In the genomic region with DNA sequence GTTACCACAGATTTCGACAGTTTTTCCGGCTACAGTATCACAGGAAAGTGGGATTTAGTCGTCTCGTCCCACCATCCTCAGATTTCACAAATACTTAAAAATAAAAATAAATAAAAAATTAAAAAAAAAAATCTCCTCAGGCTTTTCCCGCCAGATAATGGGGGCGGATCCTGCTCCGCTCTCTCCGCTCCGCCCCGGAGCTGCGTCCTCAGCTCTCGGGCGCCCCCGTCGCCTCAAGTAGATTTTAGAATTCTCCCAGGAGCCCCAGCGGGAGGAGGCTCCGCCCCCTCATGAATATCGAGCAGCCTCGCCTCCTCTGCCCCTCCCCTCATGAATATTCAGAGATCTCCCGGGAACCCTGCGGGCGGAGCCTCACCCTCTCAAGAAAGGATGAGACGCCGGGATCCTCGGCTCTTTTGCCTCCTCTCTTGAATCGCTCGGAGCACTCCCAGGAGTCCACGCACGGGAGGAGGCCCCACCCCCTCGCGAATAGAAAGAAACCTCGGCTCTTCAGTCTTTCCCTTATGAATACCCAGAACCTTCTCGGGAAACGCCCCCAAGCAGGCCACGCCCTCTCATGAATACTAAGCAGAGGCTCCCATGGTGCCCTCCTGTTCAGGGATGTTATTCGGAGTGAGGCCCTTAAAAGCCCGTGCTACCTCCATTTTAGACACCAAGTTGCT, we compare ENCODE assay signal across 7 mouse cellular contexts. TPM values are rescaled to one million over a fixed set of nuclear protein-coding genes. Genes with fewer than 3 reads are reported as not detected.
DNase-seq lines count a peak whose midpoint lies in the region; ATAC-seq lines count a peak whose summit lies in the region.

A gene (minus strand): TSS at position 237 of the 683 bp plus-strand sequence.

- under 1% methylated on average over 37 of the region's 37 CpGs for WGBS in intestine, embryonic 15.5 days
- under 1% methylated on average over 37 of the region's 37 CpGs for WGBS in midbrain, embryonic 10.5 days

- peak; percentile 98 for DNase-seq in adrenal gland, adult 2 months
- DNase-seq in embryo, embryonic 11.5 days (ENCODE audit: low read depth, low spot score): peak; percentile 98
- peak; percentile 94 to 95 for DNase-seq in gastrocnemius, postnatal 36 days
- peak; percentile 95 to 98 for DNase-seq in left cerebral cortex, postnatal 25 days (ENCODE audit: low spot score in 2 of 2)
- DNase-seq in midbrain, embryonic 10.5 days (ENCODE audit: low spot score): peak; percentile 97
- DNase-seq in right cerebral cortex, postnatal 4 days: peak; percentile 92

- ATAC-seq in intestine, embryonic 15.5 days: peak; percentile 95

- peak within 1 kb of the TSS; percentile 60 for H3K9ac ChIP-seq in intestine, embryonic 15.5 days

- H3K9me3 ChIP-seq in intestine, embryonic 15.5 days: no peaks in the 10 kb centered on the region
- H3K9me3 ChIP-seq in midbrain, embryonic 10.5 days (replicated peaks): no peaks in the 10 kb centered on the region; the same call in 1 of the 2 replicates

- peak within 1 kb of the TSS; percentile 72 for H3K4me2 ChIP-seq in intestine, embryonic 15.5 days (replicated peaks)

- no peaks in the 10 kb centered on the region for H3K36me3 ChIP-seq in intestine, embryonic 15.5 days
- no peaks in the 10 kb centered on the region for H3K36me3 ChIP-seq in midbrain, embryonic 10.5 days

- intact Hi-C loops in gastrocnemius, postnatal 36 days (cut with DNase I): loop anchor here (2.0 kb wide), 2 partner anchors 85 to 91 kb away; a partner anchor contains a TSS
- intact Hi-C loops in left cerebral cortex, postnatal 25 days (cut with DNase I): loop anchor here (2.0 kb wide), 2 partner anchors 43 to 85 kb away; a partner anchor contains a TSS

- H3K4me3 ChIP-seq in intestine, embryonic 15.5 days (replicated peaks): peak within 1 kb of the TSS; percentile 60
- peak within 1 kb of the TSS; percentile 68 for H3K4me3 ChIP-seq in midbrain, embryonic 10.5 days

- H3K27ac ChIP-seq in intestine, embryonic 15.5 days: peak within 1 kb of the TSS; percentile 90
- H3K27ac ChIP-seq in midbrain, embryonic 10.5 days (replicated peaks): peak within 1 kb of the TSS; percentile 89

- 0 out of 2 replicates have a peak, but pooled peaks cover 2% of the 10 kb centered on the region for H3K4me1 ChIP-seq in intestine, embryonic 15.5 days (replicated peaks)
- 0 out of 2 replicates have a peak, but pooled peaks cover 4% of the 10 kb centered on the region for H3K4me1 ChIP-seq in midbrain, embryonic 10.5 days

- H3K27me3 ChIP-seq in intestine, embryonic 15.5 days (replicated peaks): no peaks in the 10 kb centered on the region
- H3K27me3 ChIP-seq in midbrain, embryonic 10.5 days (ENCODE audit: low read depth, poor library complexity, severe bottlenecking): no peaks in the 10 kb centered on the region

RNA-seq across cellular contexts. Expression of the gene that starts here (rescaled TPM):
- 1 to 10 TPM in 1 of 2 experiments, under 1 TPM in 1; 0.78 to 1.0 TPM for total RNA-seq in adrenal gland, adult 2 months (2021)
- 0.21 TPM in 1 of 2 replicates, not detected in the other for polyA plus RNA-seq in adrenal gland, adult 2 months (2012; rRNA removed)
- not detected for total RNA-seq in gastrocnemius, postnatal 36 days (2021)
- polyA plus RNA-seq in intestine, embryonic 15.5 days (2015; fragmentation: Nextera tagmentation; extraction: Ambion mirVana): 0.65 and 0.68 TPM in 2 replicates
- 1 to 10 TPM; 1.8 to 2.1 TPM for total RNA-seq in left cerebral cortex, postnatal 25 days (2021)
- 0.38 and 0.40 TPM in 2 replicates for polyA plus RNA-seq in midbrain, embryonic 10.5 days (2016; fragmentation: Nextera tagmentation; extraction: Ambion mirVana)

Comparison
In these comparisons a context has a peak if more than half of its experiments do, and no peak if none do; other contexts are left out.
1. Peak in every context shown above with its lines: DNase-seq, ATAC-seq, H3K4me3 ChIP-seq and H3K27ac ChIP-seq.
2. Peak in DNase-seq in gastrocnemius, postnatal 36 days; RNA of the gene not detected or under 1 TPM.
3. Peak in ATAC-seq, H3K4me3 ChIP-seq, H3K27ac ChIP-seq, H3K9ac ChIP-seq and H3K4me2 ChIP-seq in intestine, embryonic 15.5 days; RNA of the gene not detected or under 1 TPM.
4. Peak in DNase-seq, H3K4me3 ChIP-seq and H3K27ac ChIP-seq in midbrain, embryonic 10.5 days; RNA of the gene not detected or under 1 TPM.